Mouse (Mus musculus) hindbrain, embryonic 14.5 days (tissue): ENCODE data around the gene Cox8b. TPM values are rescaled to one million over a fixed set of nuclear protein-coding genes. Genes with fewer than 3 reads are reported as not detected.

Experiments
- polyA plus RNA-seq: library from polyadenylated mRNA; unstranded; fragments of >200 nt; fragmentation: Nextera tagmentation; extraction: Ambion mirVana; gene quantifications from 2 replicates; pipeline ENCODE4 v1.2.1, GENCODE M21; 2014

The Cox8b gene
- polyA plus RNA-seq, 1 experiment from 2014 or later: not detected

Other genes with a start within 250 kb of the Cox8b start
- 0.03 TPM in 1 of 2 replicates, not detected in the other for gene Olfr539, start 240.5 kb downstream of the Cox8b start, polyA plus RNA-seq
- gene Olfr45, start 218.5 kb downstream of the Cox8b start, polyA plus RNA-seq: not detected in 2 replicates
- not detected in 2 replicates for gene Olfr541, start 203.2 kb downstream of the Cox8b start, polyA plus RNA-seq
- not detected in 2 replicates for gene Cyp2e1, start 136.7 kb downstream of the Cox8b start, polyA plus RNA-seq
- 0.47 and 0.62 TPM in 2 replicates for gene Syce1, start 112.6 kb downstream of the Cox8b start, polyA plus RNA-seq
- gene Zfp941, start 78.3 kb downstream of the Cox8b start, polyA plus RNA-seq: 33.7 and 33.9 TPM in 2 replicates
- 0.31 TPM in 1 of 2 replicates, not detected in the other for gene Urah, start 65.4 kb downstream of the Cox8b start, polyA plus RNA-seq
- not detected in 2 replicates for gene Scgb1c1, start 54.9 kb downstream of the Cox8b start, polyA plus RNA-seq
- gene Odf3, start 52.6 kb downstream of the Cox8b start, polyA plus RNA-seq: 0.14 TPM in 1 of 2 replicates, not detected in the other
- gene Gm45785, start 44.1 kb downstream of the Cox8b start, polyA plus RNA-seq: 0.35 TPM in 1 of 2 replicates, not detected in the other
- gene Ric8a, start 43.5 kb downstream of the Cox8b start, polyA plus RNA-seq: 92.8 and 96.6 TPM in 2 replicates
- 40.1 and 50.5 TPM in 2 replicates for gene Bet1l, start 42.9 kb downstream of the Cox8b start, polyA plus RNA-seq
- gene Psmd13, start 18.5 kb downstream of the Cox8b start, polyA plus RNA-seq: 177 and 185 TPM in 2 replicates
- gene Sirt3, start 18.1 kb downstream of the Cox8b start, polyA plus RNA-seq: 44.4 and 47.5 TPM in 2 replicates
- gene Nlrp6, start 20.5 kb upstream of the Cox8b start, polyA plus RNA-seq: 0.60 and 1.4 TPM in 2 replicates
- gene Pgghg, start 40.9 kb upstream of the Cox8b start, polyA plus RNA-seq: 8.2 and 9.2 TPM in 2 replicates
- 0.55 TPM in 1 of 2 replicates, not detected in the other for gene Ifitm5, start 49.8 kb upstream of the Cox8b start, polyA plus RNA-seq
- not detected in 2 replicates for gene Gm45717, start 55.5 kb upstream of the Cox8b start, polyA plus RNA-seq
- gene Ifitm2, start 55.5 kb upstream of the Cox8b start, polyA plus RNA-seq: 201 and 234 TPM in 2 replicates
- gene Ifitm1, start 66.8 kb upstream of the Cox8b start, polyA plus RNA-seq: 16.8 and 21.9 TPM in 2 replicates
- 28.3 and 45.1 TPM in 2 replicates for gene Ifitm3, start 110.3 kb upstream of the Cox8b start, polyA plus RNA-seq
- gene Ifitm6, start 117.5 kb upstream of the Cox8b start, polyA plus RNA-seq: 0.95 and 1.1 TPM in 2 replicates
- not detected in 2 replicates for gene Gm17387, start 128.7 kb upstream of the Cox8b start, polyA plus RNA-seq
- 38.4 and 41.5 TPM in 2 replicates for gene B4galnt4, start 160.7 kb upstream of the Cox8b start, polyA plus RNA-seq
- not detected in 2 replicates for gene Pkp3, start 177.8 kb upstream of the Cox8b start, polyA plus RNA-seq
- gene Sigirr, start 200.1 kb upstream of the Cox8b start, polyA plus RNA-seq: 2.5 and 3.1 TPM in 2 replicates
- 0.27 and 0.32 TPM in 2 replicates for gene Ano9, start 217.4 kb upstream of the Cox8b start, polyA plus RNA-seq
- gene Ptdss2, start 221.9 kb upstream of the Cox8b start, polyA plus RNA-seq: 86.1 and 92.0 TPM in 2 replicates